Comparison of ENCODE assay signal across 19 mouse cellular contexts in the genomic region with DNA sequence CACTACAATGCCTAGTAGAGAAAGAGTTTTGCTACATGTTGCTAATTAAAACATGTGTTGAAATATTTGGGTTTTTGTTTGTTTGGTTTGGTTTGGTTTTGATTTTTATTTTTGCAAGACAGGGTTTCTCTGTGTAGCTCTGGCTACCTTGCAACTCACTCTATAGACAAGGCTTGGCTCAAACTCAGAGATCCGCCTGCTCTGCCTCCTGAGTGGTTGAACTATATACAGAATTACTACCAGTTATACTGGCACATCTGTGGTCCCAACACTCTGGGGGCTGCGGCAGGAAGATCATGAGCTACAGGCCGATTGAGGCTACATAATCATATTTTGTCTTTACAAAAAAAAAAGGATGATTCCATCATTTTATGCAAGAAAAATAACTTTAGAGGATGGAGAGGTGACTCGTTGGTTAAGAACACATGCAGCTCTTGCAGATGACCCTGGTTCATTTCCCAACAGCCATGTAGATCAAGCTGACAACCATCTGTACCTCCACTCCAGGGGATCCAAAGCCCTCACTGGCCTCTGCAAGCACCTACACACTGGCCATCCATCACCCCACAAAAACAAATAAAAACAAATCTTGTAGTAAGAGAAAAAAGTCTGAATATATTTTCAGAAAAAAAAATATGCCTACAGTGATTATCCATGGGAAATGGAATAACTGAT. TPM values are rescaled to one million over a fixed set of nuclear protein-coding genes. Genes with fewer than 3 reads are reported as not detected.
DNase-seq lines count a peak whose midpoint lies in the region; ATAC-seq lines count a peak whose summit lies in the region.
"Had no signal": no experiment of that assay in that cellular context is flagged by ENCODE, and none has a peak within 500 bp of the region (broad histone marks: within the 10 kb centered on the region; RNA-seq: fewer than 3 reads in every experiment).

No protein-coding gene starts in this region.

- DNase-seq in cerebellum, adult 11 months: peak; percentile 56
- DNase-seq in cerebellum, adult 18-20 months: peak; percentile 57 to 64
- DNase-seq in cerebellum, adult 9-11 months: peak; percentile 77
- DNase-seq in cerebellum, postnatal 36 days: peak; percentile 36 to 45
- DNase-seq in embryo, embryonic 10.5 days (ENCODE audit: low spot score): no peak
- no peak for DNase-seq in ovary, postnatal 10 days (ENCODE audit: low spot score)
- DNase-seq: adrenal gland, adult 2 months; adrenal gland, postnatal 25 days; forebrain, postnatal 0 days; gastrocnemius, adult 2 months; gastrocnemius, postnatal 36 days; heart, adult 18-20 months; heart, postnatal 10 days; heart, postnatal 4 days; kidney, adult 9 months had no signal

- no peak for ATAC-seq in granulocyte monocyte progenitor cell, adult 5-6 weeks (replicated peaks; ENCODE audit: poor library complexity, severe bottlenecking)
- ATAC-seq: forebrain, postnatal 0 days; hindbrain, embryonic 16.5 days; inflammation-experienced regulatory T-cells, adult 6 months; intestine, postnatal 0 days had no signal

RNA-seq across cellular contexts. Expression of a gene that starts 53.6 kb away (rescaled TPM):
- total RNA-seq in granulocyte monocyte progenitor cell, adult 5-6 weeks (2014; fragmentation: Nextera tagmentation): 2.6 and 6.9 TPM in 2 replicates
- total RNA-seq in granulocyte monocyte progenitor cell, adult 5-6 weeks (2017): 2.1 and 3.4 TPM in 2 replicates
- total RNA-seq: gastrocnemius, adult 2 months had no signal

Comparison
In these comparisons a context has a peak if more than half of its experiments do, and no peak if none do; other contexts are left out.
1. DNase-seq: peak in cerebellum, adult 11 months (single experiment), cerebellum, adult 18-20 months (2 of 2), cerebellum, adult 9-11 months (single experiment) and cerebellum, postnatal 36 days (2 of 2); none in embryo, embryonic 10.5 days (single experiment) and ovary, postnatal 10 days (single experiment).